Mouse (Mus musculus): ENCODE data around the gene Gpr61.

Gpr61 gene

GRCm38 (mm10) chr3:108154656-108155055, at the start of gene Gpr61:
TSS of gene Gpr61 (minus strand) at chr3:108154882.
- in situ Hi-C loops (cut with MboI; ENCODE audit: unreplicated experiment in 2 of 2) = loop anchor here (10.0 to 25.0 kb wide), 3 partner anchors 408 to 1117 kb away; partner anchors contain the start of genes Kcna3 (in 1 of the 2), Taf13 (in 1 of the 2) and Tmem167b (in 1 of the 2)

GRCm38 (mm10) chr3:108204470-108204869, 49.8 kb upstream of the Gpr61 start:
- in situ Hi-C loops (cut with MboI; ENCODE audit: unreplicated experiment in 2 of 2) = loop anchor here (5.0 kb wide), 1 partner anchor 37 kb away; no protein-coding TSS in a partner anchor

- in situ Hi-C loops (cut with MboI; ENCODE audit: unreplicated experiment in 2 of 2) = loop anchor here (5.0 kb wide), 1 partner anchor 36 kb away; no protein-coding TSS in a partner anchor
Observed at GRCm38 (mm10) chr3:108203621-108204325, 49.1 kb upstream of the Gpr61 start.

- in situ Hi-C loops (cut with MboI; ENCODE audit: unreplicated experiment in 2 of 2) = loop anchor here (5.0 kb wide), 1 partner anchor 36 kb away; no protein-coding TSS in a partner anchor
Observed at GRCm38 (mm10) chr3:108203212-108203611, 48.5 kb upstream of the Gpr61 start.

GRCm38 (mm10) chr3:108202506-108202905, 47.8 kb upstream of the Gpr61 start:
- in situ Hi-C loops (cut with MboI; ENCODE audit: unreplicated experiment in 2 of 2) = loop anchor here (5.0 kb wide), 1 partner anchor 35 kb away; no protein-coding TSS in a partner anchor

GRCm38 (mm10) chr3:108200329-108201323, 45.9 kb upstream of the Gpr61 start, which contains the start of gene Cyb561d1:
TSS of gene Cyb561d1 (minus strand) at chr3:108201212.
- in situ Hi-C loops (cut with MboI; ENCODE audit: unreplicated experiment in 2 of 2) = loop anchor here (5.0 kb wide), 1 partner anchor 33 kb away; no protein-coding TSS in a partner anchor

GRCm38 (mm10) chr3:108199231-108199630, 44.5 kb upstream of the Gpr61 start:
- in situ Hi-C loops (cut with MboI; ENCODE audit: unreplicated experiment in 2 of 2) = no loop called here

GRCm38 (mm10) chr3:108197066-108197497, 42.4 kb upstream of the Gpr61 start:
- in situ Hi-C loops (cut with MboI; ENCODE audit: unreplicated experiment in 2 of 2) = no loop called here

- in situ Hi-C loops (cut with MboI; ENCODE audit: unreplicated experiment in 2 of 2) = no loop called here
Observed at GRCm38 (mm10) chr3:108195941-108196590, 41.4 kb upstream of the Gpr61 start.

- in situ Hi-C loops (cut with MboI; ENCODE audit: unreplicated experiment in 2 of 2) = no loop called here
Observed at GRCm38 (mm10) chr3:108195287-108195686, 40.6 kb upstream of the Gpr61 start.

- in situ Hi-C loops (cut with MboI; ENCODE audit: unreplicated experiment in 2 of 2) = no loop called here
Observed at GRCm38 (mm10) chr3:108193686-108194085, 39.0 kb upstream of the Gpr61 start.

GRCm38 (mm10) chr3:108189897-108190296, 35.2 kb upstream of the Gpr61 start:
- in situ Hi-C loops (cut with MboI; ENCODE audit: unreplicated experiment in 2 of 2) = no loop called here

- in situ Hi-C loops (cut with MboI; ENCODE audit: unreplicated experiment in 2 of 2) = no loop called here
Observed at GRCm38 (mm10) chr3:108188716-108189490, 34.2 kb upstream of the Gpr61 start.

GRCm38 (mm10) chr3:108187111-108187795, 32.6 kb upstream of the Gpr61 start:
- in situ Hi-C loops (cut with MboI; ENCODE audit: unreplicated experiment in 2 of 2) = no loop called here

- in situ Hi-C loops (cut with MboI; ENCODE audit: unreplicated experiment in 2 of 2) = no loop called here
Observed at GRCm38 (mm10) chr3:108186098-108187047, 31.7 kb upstream of the Gpr61 start, which contains the start of gene Amigo1. TSS of gene Amigo1 (plus strand) at chr3:108186335.

- in situ Hi-C loops (cut with MboI; ENCODE audit: unreplicated experiment in 2 of 2) = no loop called here
Observed at GRCm38 (mm10) chr3:108185460-108186097, 30.9 kb upstream of the Gpr61 start.

- in situ Hi-C loops (cut with MboI; ENCODE audit: unreplicated experiment in 2 of 2) = no loop called here
Observed at GRCm38 (mm10) chr3:108184742-108185141, 30.1 kb upstream of the Gpr61 start.
